In genomic region chr2:116893988-116894363, GRCm38 (mm10) we compare ENCODE assay signal across 9 mouse cellular contexts. TPM values are rescaled to one million over a fixed set of nuclear protein-coding genes. Genes with fewer than 3 reads are reported as not detected.
DNase-seq lines count a peak whose midpoint lies in the region; ATAC-seq lines count a peak whose summit lies in the region.
"Had no signal": no experiment of that assay in that cellular context is flagged by ENCODE, and none has a peak within 500 bp of the region (broad histone marks: within the 10 kb centered on the region; RNA-seq: fewer than 3 reads in every experiment).

No protein-coding gene starts in this region.

- peaks cover 6% of the 10 kb centered on the region; the same call in 1 of the 2 replicates for H3K4me1 ChIP-seq in embryonic facial prominence, embryonic 12.5 days
- H3K4me1 ChIP-seq in hindbrain, embryonic 13.5 days (replicated peaks): peaks cover 4% of the 10 kb centered on the region
- H3K4me1 ChIP-seq in limb, embryonic 15.5 days: peaks cover 7% of the 10 kb centered on the region
- peaks cover 5% of the 10 kb centered on the region; the same call in 1 of the 2 replicates for H3K4me1 ChIP-seq in midbrain, embryonic 16.5 days (ENCODE audit: control insufficient read depth, insufficient read depth, low read length)

- H3K9ac ChIP-seq in embryonic facial prominence, embryonic 12.5 days: no peak overlapping the region; the same call in 1 of the 2 replicates
- peak overlapping the region; percentile 63; the same call in 1 of the 2 replicates for H3K9ac ChIP-seq in hindbrain, embryonic 13.5 days
- H3K9ac ChIP-seq in limb, embryonic 15.5 days: no peak overlapping the region
- peak overlapping the region; percentile 59 for H3K9ac ChIP-seq in midbrain, embryonic 16.5 days (ENCODE audit: low read depth, low read length)

- peak overlapping the region; percentile 54 for H3K4me2 ChIP-seq in embryonic facial prominence, embryonic 12.5 days (replicated peaks)
- H3K4me2 ChIP-seq in hindbrain, embryonic 13.5 days: peak overlapping the region; percentile 64
- H3K4me2 ChIP-seq in limb, embryonic 15.5 days: peak overlapping the region; percentile 63
- H3K4me2 ChIP-seq in midbrain, embryonic 16.5 days (ENCODE audit: low read length): peak overlapping the region; percentile 72

- no peaks in the 10 kb centered on the region for H3K9me3 ChIP-seq in embryonic facial prominence, embryonic 12.5 days
- no peaks in the 10 kb centered on the region for H3K9me3 ChIP-seq in hindbrain, embryonic 13.5 days
- no peaks in the 10 kb centered on the region for H3K9me3 ChIP-seq in limb, embryonic 15.5 days
- no peaks in the 10 kb centered on the region for H3K9me3 ChIP-seq in midbrain, embryonic 16.5 days (replicated peaks; ENCODE audit: control insufficient read depth, low read length, poor library complexity, severe bottlenecking)

- ATAC-seq in frontal cortex, adult (ENCODE audit: low TSS enrichment): peak; percentile 86
- ATAC-seq in embryonic facial prominence, embryonic 12.5 days (ENCODE audit: insufficient number of reproducible peaks, insufficient read depth, low FRiP score, low TSS enrichment): peak; percentile 54; the same call in 1 of the 2 replicates
- peak; percentile 86 for ATAC-seq in hindbrain, embryonic 13.5 days (ENCODE audit: low FRiP score)
- no peak; the same call in 1 of the 2 replicates for ATAC-seq in limb, embryonic 15.5 days (ENCODE audit: insufficient number of reproducible peaks, low FRiP score, low TSS enrichment, low read depth)
- peak; percentile 81 for ATAC-seq in midbrain, embryonic 16.5 days

- H3K36me3 ChIP-seq in embryonic facial prominence, embryonic 12.5 days: no peaks in the 10 kb centered on the region
- H3K36me3 ChIP-seq in hindbrain, embryonic 13.5 days: no peaks in the 10 kb centered on the region
- no peaks in the 10 kb centered on the region for H3K36me3 ChIP-seq in limb, embryonic 15.5 days
- no peaks in the 10 kb centered on the region for H3K36me3 ChIP-seq in midbrain, embryonic 16.5 days (ENCODE audit: control insufficient read depth, insufficient read depth, low read length)

- H3K4me3 ChIP-seq in embryonic facial prominence, embryonic 12.5 days: peak overlapping the region; percentile 31
- peak overlapping the region; percentile 38 for H3K4me3 ChIP-seq in hindbrain, embryonic 13.5 days
- H3K4me3 ChIP-seq in limb, embryonic 15.5 days: peak overlapping the region; percentile 35
- peak overlapping the region; percentile 39 for H3K4me3 ChIP-seq in midbrain, embryonic 16.5 days (ENCODE audit: low read depth, low read length)

- DNase-seq in frontal cortex, postnatal 14 days (ENCODE audit: low spot score in 2 of 2): no peak
- peak; percentile 33 for DNase-seq in MEL-GATA-1-ER (ENCODE audit: extremely low read depth, low read depth)
- no peak for DNase-seq in gastrocnemius, adult 8-10 months (ENCODE audit: low spot score in 2 of 2)

- H3K27ac ChIP-seq in embryonic facial prominence, embryonic 12.5 days: no peak overlapping the region
- peak overlapping the region; percentile 52; the same call in 1 of the 2 replicates for H3K27ac ChIP-seq in hindbrain, embryonic 13.5 days
- no peak overlapping the region for H3K27ac ChIP-seq in limb, embryonic 15.5 days
- H3K27ac ChIP-seq in midbrain, embryonic 16.5 days (ENCODE audit: low read length): no peak overlapping the region

- 2% methylated on average over 9 of the region's 9 CpGs for WGBS in embryonic facial prominence, embryonic 12.5 days
- under 1% methylated on average over 9 of the region's 9 CpGs for WGBS in hindbrain, embryonic 13.5 days
- under 1% methylated on average over 9 of the region's 9 CpGs for WGBS in limb, embryonic 15.5 days
- under 1% methylated on average over 9 of the region's 9 CpGs for WGBS in midbrain, embryonic 16.5 days

- no peaks in the 10 kb centered on the region for H3K27me3 ChIP-seq in embryonic facial prominence, embryonic 12.5 days
- peaks cover 13% of the 10 kb centered on the region; the same call in 1 of the 2 replicates for H3K27me3 ChIP-seq in hindbrain, embryonic 13.5 days
- no peaks in the 10 kb centered on the region for H3K27me3 ChIP-seq in limb, embryonic 15.5 days
- peaks cover 2% of the 10 kb centered on the region for H3K27me3 ChIP-seq in midbrain, embryonic 16.5 days (ENCODE audit: control insufficient read depth, insufficient read depth, low read depth, low read length)

RNA-seq across cellular contexts. Expression of gene Tmco5, which starts 15.5 kb away (rescaled TPM):
- not detected in 2 replicates for polyA plus RNA-seq in embryonic facial prominence, embryonic 12.5 days (2016; fragmentation: Nextera tagmentation; extraction: Ambion mirVana)
- polyA plus RNA-seq in hindbrain, embryonic 13.5 days (2015; fragmentation: Nextera tagmentation; extraction: Ambion mirVana): not detected in 2 replicates
- polyA plus RNA-seq in limb, embryonic 15.5 days (2015; fragmentation: Nextera tagmentation; extraction: Ambion mirVana): not detected in 2 replicates
- not detected in 2 replicates for polyA plus RNA-seq in midbrain, embryonic 16.5 days (2015; fragmentation: Nextera tagmentation; extraction: Ambion mirVana)
- total RNA-seq in gastrocnemius, adult 8-10 months (2022): not detected
- total RNA-seq: adrenal gland, postnatal 36 days had no signal

Comparison
In these comparisons a context has a peak if more than half of its experiments do, and no peak if none do; other contexts are left out.
1. H3K9ac ChIP-seq: peak in hindbrain, embryonic 13.5 days (single experiment) and midbrain, embryonic 16.5 days (single experiment); none in embryonic facial prominence, embryonic 12.5 days (single experiment) and limb, embryonic 15.5 days (single experiment).
2. Peak in every context shown above with its lines, with median percentiles within 50 percentile points of each other: H3K4me2 ChIP-seq and H3K4me3 ChIP-seq.